Mouse (Mus musculus) hindbrain, postnatal 0 days (tissue): Measurements from ENCODE around the gene Ccnd2. TPM values are rescaled to one million over a fixed set of nuclear protein-coding genes. Genes with fewer than 3 reads are reported as not detected.

Experiments used
- ATAC-seq: fragments of 200-750 bp; cut with Nextera tagmentation; 2 replicates; pipeline ENCODE4 v1.8.0; 2017; ENCODE audit warnings: mild to moderate bottlenecking, moderate TSS enrichment, moderate library complexity
- DNase-seq: peaks from one replicate; pipeline ENCODE4 v3.0.0-alpha.2; 2015; ENCODE audit warnings: low spot score
- H3K27ac ChIP-seq: fragments of 300-500 bp; sonication (generic); 2 replicates; pipeline ENCODE4 v1.5.1; 2014; ENCODE audit warnings: mild to moderate bottlenecking
- H3K27me3 ChIP-seq: fragments of 300-500 bp; sonication (generic); 2 replicates; pipeline ENCODE4 v1.6.1; 2014; ENCODE audit warnings: low read length, mixed read lengths; ENCODE audit not compliant: insufficient read depth
- H3K36me3 ChIP-seq: fragments of 300-500 bp; sonication (generic); 2 replicates; pipeline ENCODE4 v1.6.1; 2014; ENCODE audit warnings: low read length, mixed read lengths; ENCODE audit not compliant: insufficient read depth
- H3K4me1 ChIP-seq: fragments of 300-500 bp; sonication (generic); 2 replicates; pipeline ENCODE4 v1.6.1; 2014; ENCODE audit warnings: antibody characterized with exemption, low read length, mixed read lengths; ENCODE audit not compliant: insufficient read depth
- H3K4me2 ChIP-seq: fragments of 300-500 bp; sonication (generic); 2 replicates; pipeline ENCODE4 v1.6.1; 2014; ENCODE audit warnings: low read depth, mild to moderate bottlenecking, low read length, moderate library complexity, mixed read lengths
- H3K4me3 ChIP-seq: fragments of 300-500 bp; sonication (generic); 2 replicates; pipeline ENCODE4 v1.5.1; 2014; ENCODE audit warnings: low read length
- H3K9ac ChIP-seq: fragments of 300-500 bp; sonication (generic); replicated peaks from 2 replicates; pipeline ENCODE4 v1.6.1; 2014; ENCODE audit warnings: mild to moderate bottlenecking, low read length, moderate library complexity, mixed read lengths
- H3K9me3 ChIP-seq: fragments of 300-500 bp; sonication (generic); 2 replicates; pipeline ENCODE4 v1.6.1; 2016; ENCODE audit warnings: low read length, mixed read lengths
- CTCF ChIP-seq: IDR thresholded peaks from 2 replicates; pipeline ENCODE4 v1.5.1; 2016; ENCODE audit warnings: antibody characterized with exemption, control low read depth, low read depth
- WGBS: fragments of 180-500 bp; shearing (Covaris S2); extraction: QIAGEN DNeasy Blood & Tissue Kit; methylation state at CpG from one replicate; pipeline ENCODE4 v1.1.7; 2014; 5-methylcytosine and 5-hydroxymethylcytosine counted together
- polyA plus RNA-seq: library from polyadenylated mRNA; unstranded; fragments of >200 nt; fragmentation: Nextera tagmentation; extraction: Ambion mirVana; gene quantifications from 2 replicates; pipeline ENCODE4 v1.2.1, GENCODE M21; 2015
- total RNA-seq: library from RNA; depleted of rRNA; stranded (reverse); fragments of >200 nt; gene quantifications from 2 replicates; pipeline ENCODE4 v1.2.3, GENCODE M21; 2014

Gene Ccnd2
- total and polyA plus RNA-seq, 2 experiments from 2014 or later = 27.1 to 229 TPM

DNA sequence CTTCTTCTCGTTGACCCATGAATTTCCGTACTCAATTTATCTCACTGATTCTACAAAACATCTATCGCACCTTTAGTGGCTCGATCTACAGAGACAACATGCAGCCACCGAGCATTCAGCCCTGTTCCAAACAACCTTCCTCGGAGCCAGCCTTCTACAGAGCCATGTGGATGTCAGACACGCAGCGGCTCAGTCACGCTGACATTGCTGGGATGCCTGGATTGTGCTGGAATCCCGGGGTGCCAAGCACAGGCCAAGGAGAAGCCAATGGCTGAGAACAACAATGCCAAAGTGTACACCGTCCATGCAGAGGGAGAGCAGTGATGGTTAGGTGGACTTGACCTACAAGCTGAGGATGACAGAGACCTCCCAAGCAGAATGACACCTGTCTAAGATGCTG, 20.5 kb upstream of the Ccnd2 start:
- TF ChIP-seq CTCF = no peak
- Histone ChIP-seq H3K27ac (no peak overlapping the region), H3K27me3 (no peaks in the 10 kb centered on the region), H3K36me3 (no peaks in the 10 kb centered on the region), H3K4me3 (no peak overlapping the region), H3K9me3 (no peaks in the 10 kb centered on the region), H3K4me1 (no peaks in the 10 kb centered on the region), H3K9ac (no peak overlapping the region), H3K4me2 (no peak overlapping the region)
- DNase-seq (no peak), ATAC-seq (no peak)
- WGBS = 76% methylated on average over 11 of the region's 11 CpGs

GRCm38 (mm10) chr6:127170734-127171133, 18.7 kb upstream of the Ccnd2 start:
- WGBS = 82% methylated on average over 8 of the region's 8 CpGs
- no peak overlapping the region for H3K27ac ChIP-seq
- H3K27me3 ChIP-seq = no peaks in the 10 kb centered on the region
- no peaks in the 10 kb centered on the region for H3K4me1 ChIP-seq
- H3K4me3 ChIP-seq = no peak overlapping the region
- no peak for DNase-seq
- H3K9me3 ChIP-seq = no peaks in the 10 kb centered on the region
- TF ChIP-seq CTCF = no peak
- no peak overlapping the region for H3K4me2 ChIP-seq
- ATAC-seq = no peak
- H3K9ac ChIP-seq = no peak overlapping the region
- H3K36me3 ChIP-seq = no peaks in the 10 kb centered on the region

- DNase-seq (no peak), ATAC-seq (no peak)
- no peaks in the 10 kb centered on the region for H3K36me3 ChIP-seq
- no peak overlapping the region for H3K4me3 ChIP-seq
- H3K9me3 ChIP-seq = no peaks in the 10 kb centered on the region
- no peak overlapping the region for H3K4me2 ChIP-seq
- no peaks in the 10 kb centered on the region for H3K4me1 ChIP-seq
- H3K27ac ChIP-seq = no peak overlapping the region
- TF ChIP-seq CTCF = no peak
- 73% methylated on average over 4 of the region's 4 CpGs for WGBS
- no peak overlapping the region for H3K9ac ChIP-seq
- H3K27me3 ChIP-seq = no peaks in the 10 kb centered on the region
Measured at GRCm38 (mm10) chr6:127165663-127166062, 13.7 kb upstream of the Ccnd2 start.

- ATAC-seq (no peak), DNase-seq (no peak)
- Histone ChIP-seq H3K9me3 (no peaks in the 10 kb centered on the region), H3K36me3 (no peaks in the 10 kb centered on the region), H3K4me3 (no peak overlapping the region), H3K27ac (no peak overlapping the region), H3K27me3 (no peaks in the 10 kb centered on the region), H3K4me1 (no peaks in the 10 kb centered on the region), H3K4me2 (no peak overlapping the region), H3K9ac (no peak overlapping the region)
- 60% methylated on average over 6 of the region's 6 CpGs for WGBS
- TF ChIP-seq CTCF = no peak
Measured at GRCm38 (mm10) chr6:127162842-127163241, 10.8 kb upstream of the Ccnd2 start.

DNA sequence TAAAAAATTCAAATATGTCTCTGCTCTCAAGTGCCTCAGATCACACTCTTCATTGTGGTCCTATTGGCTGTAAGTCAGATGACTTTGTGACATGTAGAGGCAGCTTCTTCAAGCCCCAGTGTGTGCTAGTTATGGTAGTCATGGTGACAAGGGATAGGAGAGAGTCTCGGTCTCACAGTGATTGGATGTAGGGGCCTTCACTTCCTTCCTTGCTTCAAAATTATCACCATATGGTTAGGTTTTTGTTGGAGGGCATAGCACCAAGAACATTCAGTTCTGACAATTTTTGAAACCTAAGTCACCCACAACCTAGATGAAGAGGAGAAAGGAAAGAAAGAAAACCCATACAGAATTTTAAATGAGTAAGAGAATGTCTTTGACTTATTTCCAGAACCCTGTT, 5.3 kb upstream of the Ccnd2 start:
- H3K36me3 ChIP-seq = no peaks in the 10 kb centered on the region
- H3K27ac ChIP-seq = no peak overlapping the region
- peaks cover 13% of the 10 kb centered on the region for H3K4me1 ChIP-seq
- no peaks in the 10 kb centered on the region for H3K9me3 ChIP-seq
- H3K9ac ChIP-seq = no peak overlapping the region
- peaks cover 29% of the 10 kb centered on the region for H3K27me3 ChIP-seq
- no peak overlapping the region for H3K4me2 ChIP-seq
- ATAC-seq (no peak), DNase-seq (no peak)
- TF ChIP-seq CTCF = no peak
- 54% methylated on average over 1 of the region's 1 CpGs for WGBS
- no peak overlapping the region for H3K4me3 ChIP-seq

GRCm38 (mm10) chr6:127155468-127155867, 3.5 kb upstream of the Ccnd2 start:
- no peak for ATAC-seq
- no peak for DNase-seq

DNA sequence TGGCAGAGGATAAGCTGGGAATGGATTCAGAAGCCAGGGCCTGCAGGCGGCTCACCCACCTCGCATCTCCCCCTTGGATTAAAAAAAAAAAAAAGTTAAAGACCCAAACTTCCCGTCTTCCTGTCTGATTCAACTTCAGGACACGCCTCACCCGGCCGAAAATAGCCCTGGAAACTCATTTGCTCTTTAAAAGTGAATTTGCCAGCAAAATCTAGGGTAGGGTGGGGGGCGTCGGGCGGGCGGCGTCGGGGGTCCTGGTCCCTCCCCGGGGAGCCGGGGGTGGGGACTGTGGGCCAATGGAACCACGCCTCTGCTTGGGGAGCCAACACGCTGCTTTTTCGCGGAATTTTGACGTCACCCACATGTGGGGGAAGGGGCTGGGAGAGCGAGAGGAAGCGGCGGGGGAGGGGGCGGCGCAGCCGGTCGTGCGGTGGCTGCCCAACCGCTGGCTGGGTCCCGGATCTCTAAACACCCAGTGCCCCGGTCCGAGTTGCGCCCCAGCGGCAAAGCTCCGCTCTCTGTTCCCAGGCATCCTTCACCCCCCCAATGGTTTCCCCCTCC, 2.8 kb upstream of the Ccnd2 start:
- under 1% methylated on average over 27 of the region's 34 CpGs for WGBS
- no peak for TF ChIP-seq CTCF
- Histone ChIP-seq H3K4me3 (peak overlapping the region; percentile 32), H3K9me3 (no peaks in the 10 kb centered on the region), H3K9ac (0 out of 2 replicates have a peak overlapping the region, but pooled peaks have one; percentile 24), H3K27ac (no peak overlapping the region), H3K4me1 (peaks cover 25% of the 10 kb centered on the region), H3K36me3 (no peaks in the 10 kb centered on the region), H3K4me2 (peak overlapping the region; percentile 88), H3K27me3 (peaks cover 29% of the 10 kb centered on the region)
- DNase-seq (peak; percentile 45), ATAC-seq (no peak)

More at GRCm38 (mm10) chr6:127155468-127155867, 3.5 kb upstream of the Ccnd2 start:
- Histone ChIP-seq H3K27me3 (peaks cover 29% of the 10 kb centered on the region), H3K4me2 (peak overlapping the region; percentile 88), H3K9me3 (no peaks in the 10 kb centered on the region), H3K9ac (no peak overlapping the region), H3K36me3 (no peaks in the 10 kb centered on the region), H3K4me1 (peaks cover 25% of the 10 kb centered on the region), H3K27ac (no peak overlapping the region), H3K4me3 (peak overlapping the region; percentile 32)
- no peak for TF ChIP-seq CTCF
- 3% methylated on average over 15 of the region's 15 CpGs for WGBS
